Mouse (Mus musculus) adrenal gland, adult 10 weeks (tissue): Measurements from ENCODE around the gene H2-M10.3. TPM values are rescaled to one million over a fixed set of nuclear protein-coding genes. Genes with fewer than 3 reads are reported as not detected.

Experiments used
- polyA plus RNA-seq: library from polyadenylated mRNA; stranded (reverse); fragments of 350-450 nt; fragmentation: Illumina TruSeq; extraction: RNeasy Lipid Tissue Mini Kit (QIAGEN cat#74804); gene quantifications from one replicate; pipeline ENCODE4 v1.2.3, GENCODE M21; 2014; ENCODE audit warnings: low read depth, low replicate concordance

H2-M10.3 gene
- polyA plus RNA-seq = not detected

DNA sequence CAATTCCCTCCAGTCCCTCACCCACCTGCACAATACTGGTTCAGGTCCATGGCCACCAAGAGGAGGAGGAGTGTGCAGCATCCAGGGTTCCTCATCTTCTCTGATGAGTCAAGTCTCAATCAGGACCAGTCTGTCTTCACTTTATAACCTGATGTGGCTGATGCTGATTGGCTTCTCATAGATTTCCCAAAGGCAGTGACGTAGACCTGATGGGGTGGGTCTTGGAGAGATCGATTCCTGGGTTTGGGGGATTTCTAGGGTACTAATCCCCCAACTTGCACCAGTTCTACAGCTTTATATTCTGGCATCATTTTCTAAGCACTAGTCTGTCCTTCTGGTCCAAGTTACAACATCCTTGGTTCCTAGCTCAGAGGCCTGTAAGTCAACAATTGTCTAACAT lies at the start of gene H2-M10.3:
TSS of gene H2-M10.3 (minus strand) at position 101 of the 400 bp plus-strand sequence.

DNA sequence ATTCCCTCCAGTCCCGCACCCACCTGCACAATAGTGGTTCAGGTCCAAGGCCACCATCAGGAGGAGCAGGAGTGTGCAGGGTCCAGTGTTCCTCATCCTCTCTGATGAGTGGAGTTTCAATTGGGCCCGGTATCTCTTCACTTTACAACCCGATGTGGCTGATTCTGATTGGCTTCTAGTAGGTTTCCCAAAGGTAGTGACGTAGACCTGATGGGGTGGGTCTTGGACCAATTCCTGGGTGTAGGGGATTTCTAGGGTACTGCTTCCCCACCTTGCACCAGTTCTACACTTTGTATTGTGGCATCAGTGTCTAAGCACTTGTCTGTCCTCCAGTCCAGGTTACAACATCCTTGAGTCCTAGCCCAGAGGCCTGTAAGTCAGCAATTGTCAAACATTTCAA lies 42.2 kb downstream of the H2-M10.3 start, which contains the start of gene H2-M10.1:
TSS of gene H2-M10.1 (minus strand) at position 101 of the 400 bp plus-strand sequence.

Other genes starting within 250 kb of the H2-M10.3 start
- not detected for gene Gm19684, start 246.7 kb downstream of the H2-M10.3 start, polyA plus RNA-seq
- gene Gm7030, start 239.0 kb downstream of the H2-M10.3 start, polyA plus RNA-seq = not detected
- not detected for gene Gm8909, start 199.9 kb downstream of the H2-M10.3 start, polyA plus RNA-seq
- not detected for gene H2-T3, start 178.1 kb downstream of the H2-M10.3 start, polyA plus RNA-seq
- gene Rpp21, start 110.3 kb downstream of the H2-M10.3 start, polyA plus RNA-seq = 4.4 TPM
- 14.8 TPM for gene Trim39, start 96.2 kb downstream of the H2-M10.3 start, polyA plus RNA-seq
- gene H2-M10.2, start 81.9 kb downstream of the H2-M10.3 start, polyA plus RNA-seq = not detected
- not detected for gene H2-M10.1, start 42.3 kb downstream of the H2-M10.3 start, polyA plus RNA-seq
- gene H2-M10.4, start 93.9 kb upstream of the H2-M10.3 start, polyA plus RNA-seq = not detected
- gene H2-M11, start 178.7 kb upstream of the H2-M10.3 start, polyA plus RNA-seq = not detected